Mouse (Mus musculus) midbrain, postnatal 0 days (tissue): ENCODE data around the gene Cdh24. TPM values are rescaled to one million over a fixed set of nuclear protein-coding genes. Genes with fewer than 3 reads are reported as not detected.

Experiments used
- ATAC-seq: fragments of 200-750 bp; cut with Nextera tagmentation; 2 replicates; pipeline ENCODE4 v1.8.0; 2017; ENCODE audit warnings: moderate number of reproducible peaks, mild to moderate bottlenecking, moderate TSS enrichment, moderate library complexity; ENCODE audit not compliant: low FRiP score
- DNase-seq: peaks from one replicate; pipeline ENCODE4 v3.0.0-alpha.2; 2015; ENCODE audit warnings: low spot score
- H3K27ac ChIP-seq: fragments of 300-500 bp; sonication (generic); 2 replicates; pipeline ENCODE4 v1.5.1; 2014; ENCODE audit warnings: low read depth, mild to moderate bottlenecking, low read length, mixed read lengths
- H3K27me3 ChIP-seq: fragments of 300-500 bp; sonication (generic); 2 replicates; pipeline ENCODE4 v1.6.1; 2014; ENCODE audit warnings: low read length, control low read depth, mixed read lengths; ENCODE audit not compliant: insufficient read depth
- H3K36me3 ChIP-seq: fragments of 300-500 bp; sonication (generic); 2 replicates; pipeline ENCODE4 v1.6.1; 2014; ENCODE audit warnings: low read length, control low read depth, mixed read lengths; ENCODE audit not compliant: insufficient read depth
- H3K4me1 ChIP-seq: fragments of 300-500 bp; sonication (generic); 2 replicates; pipeline ENCODE4 v1.6.1; 2014; ENCODE audit warnings: mild to moderate bottlenecking, control low read depth, antibody characterized with exemption, low read length, mixed read lengths; ENCODE audit not compliant: insufficient read depth
- H3K4me2 ChIP-seq: fragments of 300-500 bp; sonication (generic); 2 replicates; pipeline ENCODE4 v1.6.1; 2014; ENCODE audit warnings: low read depth, mild to moderate bottlenecking, low read length, mixed read lengths; ENCODE audit not compliant: poor library complexity, severe bottlenecking
- H3K4me3 ChIP-seq: fragments of 300-500 bp; sonication (generic); 2 replicates; pipeline ENCODE4 v1.5.1; 2014; ENCODE audit warnings: low read depth, mild to moderate bottlenecking, low read length, moderate library complexity
- H3K9ac ChIP-seq: fragments of 300-500 bp; sonication (generic); replicated peaks from 2 replicates; pipeline ENCODE4 v1.6.1; 2014; ENCODE audit warnings: mild to moderate bottlenecking, low read length, moderate library complexity, mixed read lengths; ENCODE audit not compliant: poor library complexity, severe bottlenecking
- H3K9me3 ChIP-seq: fragments of 300-500 bp; sonication (generic); 2 replicates; pipeline ENCODE4 v1.6.1; 2016; ENCODE audit warnings: low read length, control low read depth
- CTCF ChIP-seq: IDR thresholded peaks from 2 replicates; pipeline ENCODE4 v1.5.1; 2016; ENCODE audit warnings: antibody characterized with exemption, mild to moderate bottlenecking
- WGBS: fragments of 180-500 bp; shearing (Covaris S2); extraction: QIAGEN DNeasy Blood & Tissue Kit; methylation state at CpG from one replicate; pipeline ENCODE4 v1.1.7; 2014; 5-methylcytosine and 5-hydroxymethylcytosine counted together
- microRNA counts: library from miRNA; unstranded; fragments of <30 nt; microRNA quantifications from one replicate; lab custom pipeline; 2015
- microRNA-seq: library from miRNA; unstranded; fragments of <30 nt; microRNA quantifications from one replicate; pipeline ENCODE4, GENCODE M21; 2016; ENCODE audit warnings: borderline number of aligned reads
- polyA plus RNA-seq: library from polyadenylated mRNA; unstranded; fragments of >200 nt; fragmentation: Nextera tagmentation; extraction: Ambion mirVana; gene quantifications from 2 replicates; pipeline ENCODE4 v1.2.1, GENCODE M21; 2015
- total RNA-seq: library from RNA; depleted of rRNA; stranded (reverse); fragments of >200 nt; gene quantifications from 2 replicates; pipeline ENCODE4 v1.2.3, GENCODE M21; 2014; rRNA removed

Gene Cdh24
- total and polyA plus RNA-seq, 2 experiments from 2014 or later, result 9.0 to 49.7 TPM

DNA sequence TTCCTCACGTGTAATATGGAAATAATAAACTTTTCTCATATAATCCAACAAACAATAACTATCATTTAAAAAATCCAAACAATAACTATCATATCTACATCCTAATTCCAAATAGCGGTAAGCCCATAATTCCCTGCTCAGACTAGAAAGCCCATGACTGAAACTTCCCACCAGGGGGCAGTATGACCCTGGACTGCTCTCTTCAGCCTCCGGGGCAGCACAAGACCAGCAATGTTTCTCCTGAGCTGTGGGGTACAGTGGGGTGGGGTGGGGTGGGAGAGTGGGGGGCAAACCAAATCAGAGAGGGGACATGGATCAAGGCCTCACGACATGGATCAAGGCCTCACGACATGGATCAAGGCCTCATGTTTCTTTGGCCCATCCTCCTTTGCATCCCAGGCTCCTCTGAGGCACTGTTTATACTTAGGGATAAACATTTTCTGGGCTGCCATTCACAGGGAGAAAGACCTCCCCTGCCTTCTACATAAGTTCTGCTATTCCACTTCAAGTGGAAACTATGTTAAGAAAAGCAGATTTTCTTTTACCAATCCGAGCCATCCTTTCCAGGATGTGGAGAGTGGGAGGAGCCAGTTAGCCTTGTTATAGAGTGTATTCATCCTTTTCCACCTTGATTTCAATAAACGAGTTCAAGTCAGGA, 57.4 kb downstream of the Cdh24 start:
- WGBS, result 43% methylated on average over 7 of the region's 7 CpGs
- Histone ChIP-seq H3K27ac (no peak overlapping the region), H3K4me3 (no peak overlapping the region), H3K4me1 (no peaks in the 10 kb centered on the region), H3K9me3 (no peaks in the 10 kb centered on the region), H3K4me2 (no peak overlapping the region), H3K27me3 (no peaks in the 10 kb centered on the region), H3K36me3 (peaks cover 5% of the 10 kb centered on the region; the same call in 1 of the 2 replicates), H3K9ac (no peak overlapping the region)
- 0 out of 2 replicates have a peak, but pooled peaks have one; percentile 44 for ATAC-seq
- peak; percentile 76 for TF ChIP-seq CTCF
- peak; percentile 63 for DNase-seq

DNA sequence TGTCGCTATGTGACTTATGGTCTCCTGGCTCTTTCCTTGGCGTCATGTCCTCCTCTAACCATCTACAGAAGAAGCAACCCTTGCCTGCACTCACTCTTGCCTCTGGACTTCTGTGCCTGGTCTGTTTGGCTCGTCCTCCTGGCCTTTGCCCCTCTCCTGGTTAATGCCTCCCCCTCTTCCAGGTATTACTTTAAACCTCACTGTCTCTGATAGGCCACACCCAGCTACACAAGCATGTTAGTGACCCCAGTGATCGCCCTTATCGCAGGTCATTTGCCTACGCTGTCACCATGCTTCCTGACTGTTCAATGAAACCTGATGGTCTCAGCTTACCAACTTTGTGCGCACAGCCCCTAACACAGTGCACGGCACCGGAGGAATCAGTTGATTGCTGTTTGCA, 58.6 kb downstream of the Cdh24 start:
- 93% methylated on average over 9 of the region's 9 CpGs for WGBS
- ATAC-seq (no peak), DNase-seq (no peak)
- Histone ChIP-seq H3K9me3 (no peaks in the 10 kb centered on the region), H3K27ac (no peak overlapping the region), H3K27me3 (no peaks in the 10 kb centered on the region), H3K4me2 (no peak overlapping the region), H3K4me3 (no peak overlapping the region), H3K36me3 (peaks cover 5% of the 10 kb centered on the region; the same call in 1 of the 2 replicates), H3K4me1 (no peaks in the 10 kb centered on the region), H3K9ac (no peak overlapping the region)
- no peak for TF ChIP-seq CTCF

MicroRNAs within 50 kb of the gene (microRNA counts, 519-probe panel; counts per million panel counts)
- microRNA mmu-miR-686 (lab: Ali Mortazavi, UCI), result 528 counts per million, percentile 58 among the panel's probes with 10 or more counts

Small RNA genes lying within 50 kb of the gene (microRNA-seq; reads per million reads assigned to microRNA genes)
- gene Mir686 (not detected), gene Mir6948 (not detected)

Other genes starting within 250 kb of the Cdh24 start
- gene Slc7a7, start 223.6 kb downstream of the Cdh24 start, total RNA-seq, result 3.9 and 7.7 TPM in 2 replicates
- gene Slc7a7, start 223.6 kb downstream of the Cdh24 start, polyA plus RNA-seq, result 2.4 and 2.9 TPM in 2 replicates
- gene Mrpl52, start 214.5 kb downstream of the Cdh24 start, total RNA-seq, result 98.6 and 104 TPM in 2 replicates
- 296 and 303 TPM in 2 replicates for gene Mrpl52, start 214.5 kb downstream of the Cdh24 start, polyA plus RNA-seq
- 46.4 and 48.9 TPM in 2 replicates for gene Mmp14, start 209.8 kb downstream of the Cdh24 start, total RNA-seq
- 40.6 and 41.8 TPM in 2 replicates for gene Mmp14, start 209.8 kb downstream of the Cdh24 start, polyA plus RNA-seq
- gene Lrp10, start 177.2 kb downstream of the Cdh24 start, total RNA-seq, result 40.2 and 42.1 TPM in 2 replicates
- gene Lrp10, start 177.2 kb downstream of the Cdh24 start, polyA plus RNA-seq, result 29.7 and 31.9 TPM in 2 replicates
- 35.6 and 47.4 TPM in 2 replicates for gene Rem2, start 165.3 kb downstream of the Cdh24 start, total RNA-seq
- 33.0 and 34.0 TPM in 2 replicates for gene Rem2, start 165.3 kb downstream of the Cdh24 start, polyA plus RNA-seq
- gene Prmt5, start 123.8 kb downstream of the Cdh24 start, total RNA-seq, result 79.6 and 92.9 TPM in 2 replicates
- gene Prmt5, start 123.8 kb downstream of the Cdh24 start, polyA plus RNA-seq, result 83.4 and 85.2 TPM in 2 replicates
- gene Haus4, start 86.7 kb downstream of the Cdh24 start, total RNA-seq, result 13.3 and 13.7 TPM in 2 replicates
- gene Haus4, start 86.7 kb downstream of the Cdh24 start, polyA plus RNA-seq, result 13.2 and 14.3 TPM in 2 replicates
- gene Ajuba, start 63.8 kb downstream of the Cdh24 start, total RNA-seq, result 8.1 and 8.2 TPM in 2 replicates
- gene Ajuba, start 63.8 kb downstream of the Cdh24 start, polyA plus RNA-seq, result 3.5 and 3.9 TPM in 2 replicates
- gene 4931414P19Rik, start 35.4 kb downstream of the Cdh24 start, total RNA-seq, result 4.6 and 8.7 TPM in 2 replicates
- gene 4931414P19Rik, start 35.4 kb downstream of the Cdh24 start, polyA plus RNA-seq, result 2.2 and 2.8 TPM in 2 replicates
- gene Psmb5, start 23.3 kb downstream of the Cdh24 start, total RNA-seq, result 157 and 197 TPM in 2 replicates
- 404 and 427 TPM in 2 replicates for gene Psmb5, start 23.3 kb downstream of the Cdh24 start, polyA plus RNA-seq
- gene Psmb11, start 19.9 kb downstream of the Cdh24 start, total RNA-seq, result not detected in 2 replicates
- 0.27 TPM in 1 of 2 replicates, not detected in the other for gene Psmb11, start 19.9 kb downstream of the Cdh24 start, polyA plus RNA-seq
- gene Gm17606, start 412 bp downstream of the Cdh24 start, total RNA-seq, result not detected in 2 replicates
- gene Gm17606, start 412 bp downstream of the Cdh24 start, polyA plus RNA-seq, result not detected in 2 replicates
- gene 1700123O20Rik, start 44.9 kb upstream of the Cdh24 start, total RNA-seq, result 44.2 and 46.5 TPM in 2 replicates
- 61.1 and 67.6 TPM in 2 replicates for gene 1700123O20Rik, start 44.9 kb upstream of the Cdh24 start, polyA plus RNA-seq
- gene Acin1, start 45.6 kb upstream of the Cdh24 start, total RNA-seq, result 118 and 122 TPM in 2 replicates
- gene Acin1, start 45.6 kb upstream of the Cdh24 start, polyA plus RNA-seq, result 91.7 and 108 TPM in 2 replicates
- not detected in 2 replicates for gene Gm29776, start 57.5 kb upstream of the Cdh24 start, total RNA-seq
- 0.07 and 0.31 TPM in 2 replicates for gene Gm29776, start 57.5 kb upstream of the Cdh24 start, polyA plus RNA-seq
- not detected in 2 replicates for gene Cebpe, start 70.8 kb upstream of the Cdh24 start, total RNA-seq
- not detected in 2 replicates for gene Cebpe, start 70.8 kb upstream of the Cdh24 start, polyA plus RNA-seq
- 10.3 and 11.3 TPM in 2 replicates for gene Slc7a8, start 140.6 kb upstream of the Cdh24 start, total RNA-seq
- gene Slc7a8, start 140.6 kb upstream of the Cdh24 start, polyA plus RNA-seq, result 8.8 and 9.7 TPM in 2 replicates
- 0.38 TPM in 1 of 2 replicates, not detected in the other for gene Rnf212b, start 172.8 kb upstream of the Cdh24 start, total RNA-seq
- gene Rnf212b, start 172.8 kb upstream of the Cdh24 start, polyA plus RNA-seq, result not detected in 2 replicates
- 6.9 and 9.4 TPM in 2 replicates for gene Homez, start 229.6 kb upstream of the Cdh24 start, total RNA-seq
- gene Homez, start 229.6 kb upstream of the Cdh24 start, polyA plus RNA-seq, result 8.0 and 9.6 TPM in 2 replicates
- gene Ppp1r3e, start 236.2 kb upstream of the Cdh24 start, total RNA-seq, result 27.1 and 37.2 TPM in 2 replicates
- 2.8 and 4.1 TPM in 2 replicates for gene Ppp1r3e, start 236.2 kb upstream of the Cdh24 start, polyA plus RNA-seq
- 23.1 and 31.2 TPM in 2 replicates for gene Bcl2l2, start 242.0 kb upstream of the Cdh24 start, total RNA-seq
- gene Bcl2l2, start 242.0 kb upstream of the Cdh24 start, polyA plus RNA-seq, result 2.9 and 3.7 TPM in 2 replicates
- gene Gm20521, start 242.1 kb upstream of the Cdh24 start, total RNA-seq, result 0.82 TPM in 1 of 2 replicates, not detected in the other
- 1.4 and 1.6 TPM in 2 replicates for gene Gm20521, start 242.1 kb upstream of the Cdh24 start, polyA plus RNA-seq